8 mouse cellular contexts compared by ENCODE assay signal in the genomic region with DNA sequence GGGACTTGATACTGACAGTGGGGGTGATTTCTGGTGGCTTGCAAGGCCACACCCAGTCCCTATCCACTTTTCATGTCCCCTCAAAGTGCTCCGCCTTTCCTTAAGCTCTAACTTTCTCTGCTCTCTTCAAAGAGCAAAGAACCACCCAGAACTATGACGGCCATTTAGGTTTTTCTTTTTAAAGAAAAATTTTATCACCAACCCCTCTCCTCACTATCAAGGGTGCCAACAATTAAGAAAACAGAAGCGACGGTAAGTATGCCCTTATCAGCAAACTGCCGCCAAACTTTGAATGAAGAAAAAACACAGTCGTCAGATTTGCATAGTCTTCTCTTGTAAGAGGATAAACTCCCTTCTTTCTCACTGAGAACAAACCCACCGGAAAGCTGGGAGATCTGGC. TPM values are rescaled to one million over a fixed set of nuclear protein-coding genes. Genes with fewer than 3 reads are reported as not detected.
DNase-seq lines count a peak whose midpoint lies in the region; ATAC-seq lines count a peak whose summit lies in the region.

No protein-coding gene starts in this region.

- H3K27ac ChIP-seq in forebrain, embryonic 16.5 days (ENCODE audit: low read length) = no peak overlapping the region
- H3K27ac ChIP-seq in liver, embryonic 15.5 days (replicated peaks) = peak overlapping the region; percentile 93

- no peaks in the 10 kb centered on the region for H3K36me3 ChIP-seq in forebrain, embryonic 16.5 days (ENCODE audit: control insufficient read depth, insufficient read depth)
- H3K36me3 ChIP-seq in liver, embryonic 15.5 days (replicated peaks) = no peaks in the 10 kb centered on the region

- no peaks in the 10 kb centered on the region for H3K27me3 ChIP-seq in forebrain, embryonic 16.5 days (replicated peaks; ENCODE audit: control insufficient read depth, insufficient read depth, low read length)
- no peaks in the 10 kb centered on the region for H3K27me3 ChIP-seq in liver, embryonic 15.5 days

- H3K4me1 ChIP-seq in forebrain, embryonic 16.5 days (replicated peaks; ENCODE audit: control insufficient read depth, insufficient read depth, low read length) = peaks cover 19% of the 10 kb centered on the region
- H3K4me1 ChIP-seq in liver, embryonic 15.5 days (replicated peaks) = peaks cover 48% of the 10 kb centered on the region

- no peak for ATAC-seq in forebrain, embryonic 16.5 days
- no peak for ATAC-seq in liver, embryonic 15.5 days (ENCODE audit: insufficient read depth)

- DNase-seq in heart, adult 11 months = peak; percentile 31
- DNase-seq in heart, postnatal 36 days = no peak
- DNase-seq in ES-CJ7 (ENCODE audit: low read depth, low spot score) = peak; percentile 27
- no peak for DNase-seq in urinary bladder, postnatal 14 days (ENCODE audit: low spot score)
- no peak for DNase-seq in cerebellum, postnatal 10 days
- no peak for DNase-seq in layer of hippocampus, postnatal 25 days (ENCODE audit: extremely low spot score in 1 of 2, low spot score in 1 of 2)

- H3K9me3 ChIP-seq in forebrain, embryonic 16.5 days (ENCODE audit: control insufficient read depth, low read length) = no peaks in the 10 kb centered on the region; the same call in 1 of the 2 replicates
- H3K9me3 ChIP-seq in liver, embryonic 15.5 days (replicated peaks) = no peaks in the 10 kb centered on the region

- peak overlapping the region; percentile 79 for H3K9ac ChIP-seq in forebrain, embryonic 16.5 days (replicated peaks; ENCODE audit: low read depth, low read length)
- peak overlapping the region; percentile 70 for H3K9ac ChIP-seq in liver, embryonic 15.5 days

- WGBS in forebrain, embryonic 16.5 days = under 1% methylated on average over 7 of the region's 7 CpGs
- under 1% methylated on average over 7 of the region's 7 CpGs for WGBS in liver, embryonic 15.5 days (ENCODE audit: insufficient replicate concordance)

- intact Hi-C loops in heart, postnatal 36 days (cut with DNase I) = loop anchor here (5.0 kb wide), 2 partner anchors 52 to 72 kb away; a partner anchor contains a TSS

- peak overlapping the region; percentile 85 for H3K4me3 ChIP-seq in forebrain, embryonic 16.5 days (replicated peaks; ENCODE audit: low read length)
- H3K4me3 ChIP-seq in liver, embryonic 15.5 days (replicated peaks) = peak overlapping the region; percentile 87

- peak overlapping the region; percentile 86 for H3K4me2 ChIP-seq in forebrain, embryonic 16.5 days (ENCODE audit: low read length)
- H3K4me2 ChIP-seq in liver, embryonic 15.5 days = peak overlapping the region; percentile 99

RNA-seq across cellular contexts. Expression of a gene that starts 0.5 kb away (rescaled TPM):
- total RNA-seq in heart, postnatal 36 days (2021) = 1 to 10 TPM; 2.7 to 3.7 TPM
- 3.3 and 3.8 TPM in 2 replicates for polyA plus RNA-seq in forebrain, embryonic 16.5 days (2015; fragmentation: Nextera tagmentation; extraction: Ambion mirVana)
- 7.8 and 10.0 TPM in 2 replicates for polyA plus RNA-seq in liver, embryonic 15.5 days (2015; fragmentation: Nextera tagmentation; extraction: Ambion mirVana)
- total RNA-seq in layer of hippocampus, postnatal 25 days (2021) = 1 to 10 TPM; 4.2 to 4.6 TPM

RNA-seq across cellular contexts. Expression of a gene that starts 0.9 kb away (rescaled TPM):
- total RNA-seq in heart, postnatal 36 days (2021) = 1 to 10 TPM; 2.8 to 4.9 TPM
- polyA plus RNA-seq in forebrain, embryonic 16.5 days (2015; fragmentation: Nextera tagmentation; extraction: Ambion mirVana) = 33.9 and 38.4 TPM in 2 replicates
- 3.4 and 3.7 TPM in 2 replicates for polyA plus RNA-seq in liver, embryonic 15.5 days (2015; fragmentation: Nextera tagmentation; extraction: Ambion mirVana)
- total RNA-seq in layer of hippocampus, postnatal 25 days (2021) = 10 to 100 TPM; 23.0 to 23.5 TPM

RNA-seq across cellular contexts. Expression of a gene that starts 52.8 kb away (rescaled TPM):
- total RNA-seq in heart, postnatal 36 days (2021) = 10 to 100 TPM; 11.4 to 17.3 TPM
- 20.3 and 27.9 TPM in 2 replicates for polyA plus RNA-seq in forebrain, embryonic 16.5 days (2015; fragmentation: Nextera tagmentation; extraction: Ambion mirVana)
- polyA plus RNA-seq in liver, embryonic 15.5 days (2015; fragmentation: Nextera tagmentation; extraction: Ambion mirVana) = 16.0 and 18.6 TPM in 2 replicates
- total RNA-seq in layer of hippocampus, postnatal 25 days (2021) = 10 to 100 TPM in 1 of 2 experiments, 1 to 10 TPM in 1; 9.8 to 12.3 TPM

Comparison
In these comparisons a context has a peak if more than half of its experiments do, and no peak if none do; other contexts are left out.
1. DNase-seq: peak in heart, adult 11 months (single experiment) and ES-CJ7 (single experiment); none in heart, postnatal 36 days (0 of 2), urinary bladder, postnatal 14 days (single experiment), cerebellum, postnatal 10 days (0 of 2) and layer of hippocampus, postnatal 25 days (0 of 2).
2. RNA of a gene that starts 0.9 kb away (total RNA-seq): 23.0 to 23.5 TPM in layer of hippocampus, postnatal 25 days; 2.8 to 4.9 TPM in heart, postnatal 36 days; every median in the first group is over 4 times any median in the second.